Mouse (Mus musculus): Measurements from ENCODE around the gene Wdfy2. TPM values are rescaled to one million over a fixed set of nuclear protein-coding genes. Genes with fewer than 3 reads are reported as not detected.
A peak's percentile ranks its signal among the peaks of the same experiment; 100 is the strongest.

Wdfy2 gene
- polyA plus RNA-seq, 1 experiment from 2014 or later: 3.4 TPM

DNA sequence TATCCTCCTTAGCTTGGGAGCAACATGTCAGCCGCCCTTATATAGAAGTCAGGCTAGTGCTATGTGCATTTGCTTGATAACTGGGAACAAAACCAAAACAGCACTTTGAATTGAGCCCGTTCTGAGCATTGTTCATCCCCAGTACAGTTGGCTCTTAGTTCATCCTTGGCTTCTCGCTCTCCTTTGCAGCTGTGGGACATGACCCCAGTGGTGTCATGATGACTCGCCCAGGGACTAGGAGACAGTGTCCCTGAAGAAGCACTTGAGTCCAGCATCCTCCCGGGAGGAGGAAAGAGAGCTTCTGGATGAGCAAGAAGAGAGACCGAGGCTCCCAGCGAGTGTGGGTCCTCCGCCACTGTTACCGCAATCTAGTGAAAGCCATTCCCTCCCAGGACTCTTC is 118.6 kb downstream of the Wdfy2 start:
- no peak for ATAC-seq
- Histone ChIP-seq H3K36me3 (peaks cover 20% of the 10 kb centered on the region), H3K27ac (no peak overlapping the region), H3K4me2 (no peak overlapping the region), H3K4me1 (no peaks in the 10 kb centered on the region), H3K27me3 (replicated peaks) (no peaks in the 10 kb centered on the region), H3K9ac (no peak overlapping the region), H3K4me3 (no peak overlapping the region), H3K9me3 (replicated peaks) (no peaks in the 10 kb centered on the region)
- 74% methylated on average over 9 of the region's 9 CpGs for WGBS (ENCODE audit: insufficient replicate concordance)

DNA sequence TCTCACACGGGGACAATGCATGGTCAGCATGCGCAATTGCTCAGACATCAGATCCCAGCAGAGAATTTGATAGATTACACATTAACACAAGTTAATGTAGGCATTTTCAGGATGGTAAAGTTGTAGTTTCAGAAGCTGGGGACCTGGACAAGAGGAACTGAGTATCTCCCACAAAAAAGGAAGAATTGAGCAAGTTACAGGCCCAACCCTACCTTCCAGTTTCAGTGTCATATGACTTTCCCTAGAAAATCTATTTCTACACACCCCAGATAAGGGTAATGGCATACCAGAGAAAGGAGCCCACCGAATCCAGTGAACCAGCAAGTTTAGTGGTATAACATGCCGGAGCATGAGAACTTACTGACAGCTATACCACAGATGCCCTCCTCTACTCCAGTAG is 126.2 kb downstream of the Wdfy2 start:
- no peaks in the 10 kb centered on the region for H3K36me3 ChIP-seq
- H3K4me3 ChIP-seq: no peak overlapping the region
- H3K9ac ChIP-seq: no peak overlapping the region
- H3K4me2 ChIP-seq: no peak overlapping the region
- WGBS (ENCODE audit: insufficient replicate concordance): 74% methylated on average over 4 of the region's 4 CpGs
- no peaks in the 10 kb centered on the region for H3K27me3 ChIP-seq (replicated peaks)
- no peak overlapping the region for H3K27ac ChIP-seq
- no peak for ATAC-seq
- no peaks in the 10 kb centered on the region for H3K4me1 ChIP-seq
- H3K9me3 ChIP-seq (replicated peaks): no peaks in the 10 kb centered on the region

DNA sequence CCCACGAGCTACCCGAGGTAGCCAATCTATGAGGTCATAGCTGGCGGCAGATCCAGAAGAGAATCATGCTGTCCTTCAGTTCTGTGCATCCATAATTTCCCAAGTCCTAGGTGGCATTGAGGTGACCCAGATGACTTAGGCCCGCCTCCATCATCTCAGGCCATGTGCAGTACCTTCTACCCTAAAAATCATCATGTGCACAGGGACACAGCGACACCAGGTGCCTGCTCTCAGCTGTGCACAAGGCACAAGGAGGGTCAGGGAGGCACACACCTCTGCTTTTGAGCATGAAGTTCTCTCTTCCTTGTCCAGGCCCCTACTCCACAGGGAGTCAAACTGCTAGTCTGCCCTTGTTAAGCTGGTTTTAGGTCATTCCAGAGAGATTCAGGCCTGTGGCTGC is 127.9 kb downstream of the Wdfy2 start:
- Histone ChIP-seq H3K4me1 (no peaks in the 10 kb centered on the region), H3K27ac (no peak overlapping the region), H3K4me3 (no peak overlapping the region), H3K36me3 (no peaks in the 10 kb centered on the region), H3K9me3 (replicated peaks) (no peaks in the 10 kb centered on the region), H3K27me3 (replicated peaks) (no peaks in the 10 kb centered on the region), H3K9ac (no peak overlapping the region), H3K4me2 (peak overlapping the region; percentile 47; the same call in 1 of the 2 replicates)
- WGBS (ENCODE audit: insufficient replicate concordance): 79% methylated on average over 5 of the region's 5 CpGs
- no peak for ATAC-seq

DNA sequence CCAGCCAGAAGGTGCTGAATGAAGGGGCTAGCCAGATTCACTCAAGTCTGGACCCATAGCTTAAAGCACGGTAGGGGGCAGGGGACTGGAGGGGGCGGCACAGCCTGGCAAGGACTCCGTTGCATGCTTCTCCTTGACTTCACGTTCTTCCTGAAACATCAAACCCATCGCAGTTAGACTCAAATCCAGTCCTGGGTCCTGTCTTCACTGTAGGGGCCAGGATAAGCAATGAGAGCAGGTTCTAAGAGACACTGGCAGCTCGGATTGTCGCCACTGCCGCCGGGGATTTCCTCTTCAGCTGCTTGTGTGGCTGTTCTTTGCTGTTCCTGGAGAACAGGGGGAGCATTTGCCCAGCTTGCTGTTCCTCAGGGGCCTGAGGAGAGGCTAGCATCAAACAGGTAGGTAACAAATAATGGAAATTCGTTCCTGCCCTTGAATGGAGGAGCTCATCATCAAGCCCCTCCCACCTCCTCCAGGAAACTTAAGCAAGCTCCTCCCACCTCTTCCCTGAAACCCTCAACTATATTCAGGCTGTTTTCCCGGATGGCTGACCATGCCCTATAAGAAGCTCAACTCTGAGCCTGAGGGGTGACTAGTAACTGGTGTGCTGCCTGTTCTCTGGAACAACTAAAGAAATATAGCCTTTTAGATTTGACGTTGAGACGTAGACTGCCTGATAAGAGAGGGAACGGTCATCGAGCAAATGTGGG is 128.5 kb downstream of the Wdfy2 start:
- H3K4me1 ChIP-seq: no peaks in the 10 kb centered on the region
- H3K36me3 ChIP-seq: no peaks in the 10 kb centered on the region
- 26% methylated on average over 15 of the region's 15 CpGs for WGBS (ENCODE audit: insufficient replicate concordance)
- H3K27ac ChIP-seq: no peak overlapping the region
- peak overlapping the region; percentile 47 for H3K4me2 ChIP-seq
- peak overlapping the region; percentile 14 for H3K4me3 ChIP-seq
- H3K9ac ChIP-seq: no peak overlapping the region
- H3K9me3 ChIP-seq (replicated peaks): no peaks in the 10 kb centered on the region
- no peak for ATAC-seq
- no peaks in the 10 kb centered on the region for H3K27me3 ChIP-seq (replicated peaks)

DNA sequence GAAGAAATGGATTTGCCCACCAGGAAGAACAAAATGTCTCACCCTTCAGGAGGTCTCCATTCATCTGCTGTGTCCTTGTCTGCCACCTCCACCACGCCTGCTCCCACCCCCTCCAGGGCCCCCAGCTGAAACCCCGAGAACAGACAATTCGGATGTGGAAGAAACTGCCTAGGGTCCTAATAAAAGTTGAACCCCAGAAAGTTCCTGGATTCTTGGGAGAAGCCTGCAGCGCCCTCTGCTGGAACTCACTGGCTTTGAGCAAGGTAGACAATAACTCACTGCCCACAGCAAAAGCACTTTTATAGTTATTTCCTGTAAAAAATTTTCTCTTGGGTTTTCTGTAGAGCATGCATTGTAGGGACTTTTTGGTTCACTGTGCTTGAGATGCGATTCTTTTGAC is 137.6 kb downstream of the Wdfy2 start:
- ATAC-seq: no peak
- H3K4me1 ChIP-seq: no peaks in the 10 kb centered on the region
- WGBS (ENCODE audit: insufficient replicate concordance): 7% methylated on average over 5 of the region's 5 CpGs
- no peak overlapping the region for H3K9ac ChIP-seq
- H3K27me3 ChIP-seq (replicated peaks): peaks cover 4% of the 10 kb centered on the region; the same call in 1 of the 2 replicates
- H3K27ac ChIP-seq: no peak overlapping the region
- no peak overlapping the region for H3K4me3 ChIP-seq
- no peaks in the 10 kb centered on the region for H3K36me3 ChIP-seq
- no peaks in the 10 kb centered on the region for H3K9me3 ChIP-seq (replicated peaks)
- H3K4me2 ChIP-seq: no peak overlapping the region

DNA sequence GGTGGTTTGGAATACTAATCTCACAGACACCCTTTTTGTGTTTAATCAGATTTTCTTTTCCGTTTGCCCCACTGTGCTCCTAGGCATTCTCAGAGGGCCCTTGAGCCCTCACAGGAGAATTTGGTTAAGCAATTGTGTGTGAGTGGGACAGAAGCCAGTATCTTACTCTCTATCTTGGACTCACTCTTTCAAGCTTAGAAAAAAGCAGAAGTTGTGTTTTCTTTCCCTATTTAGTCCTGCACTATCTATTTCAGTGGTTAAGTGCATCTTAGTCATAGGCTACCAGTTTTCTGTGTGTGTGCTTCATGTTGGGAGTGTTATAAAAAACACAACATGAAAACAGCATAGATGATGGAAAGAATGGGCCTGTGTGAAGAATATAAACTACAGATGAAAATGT is 142.3 kb downstream of the Wdfy2 start:
- 29% methylated on average over 1 of the region's 1 CpGs for WGBS (ENCODE audit: insufficient replicate concordance)
- Histone ChIP-seq H3K9me3 (replicated peaks) (no peaks in the 10 kb centered on the region), H3K4me1 (no peaks in the 10 kb centered on the region), H3K36me3 (no peaks in the 10 kb centered on the region), H3K4me2 (no peak overlapping the region), H3K4me3 (no peak overlapping the region), H3K27ac (no peak overlapping the region), H3K27me3 (replicated peaks) (peaks cover 4% of the 10 kb centered on the region; the same call in 1 of the 2 replicates), H3K9ac (no peak overlapping the region)
- no peak for ATAC-seq

DNA sequence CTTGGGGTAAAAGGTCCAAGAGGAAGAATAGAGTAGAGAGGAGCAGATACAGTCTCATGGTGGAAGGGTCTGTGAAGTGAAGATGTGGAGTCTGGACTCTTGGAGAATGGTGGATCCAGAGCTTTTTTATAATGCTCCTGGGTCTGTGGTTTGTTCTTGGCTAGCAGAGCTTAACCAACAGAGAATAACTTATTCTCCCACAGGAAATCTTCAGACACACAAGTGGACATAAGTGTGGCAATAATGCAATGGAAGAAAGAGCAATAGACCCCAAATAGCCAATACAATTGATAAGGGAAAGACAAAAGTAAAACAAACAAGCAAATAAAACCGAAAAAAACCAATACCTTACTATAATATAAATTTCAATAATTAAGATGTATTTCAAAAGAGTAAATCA is 146.9 kb downstream of the Wdfy2 start, which contains the start of gene Defb48:
Defb48 (minus strand) TSS at position 101 of the 400 bp plus-strand sequence.
- Histone ChIP-seq H3K9me3 (replicated peaks) (no peaks in the 10 kb centered on the region), H3K9ac (no peak within 1 kb of the TSS), H3K36me3 (no peaks in the 10 kb centered on the region), H3K27ac (no peak within 1 kb of the TSS), H3K4me1 (no peaks in the 10 kb centered on the region), H3K4me2 (no peak within 1 kb of the TSS), H3K27me3 (replicated peaks) (no peaks in the 10 kb centered on the region), H3K4me3 (no peak within 1 kb of the TSS)
- WGBS (ENCODE audit: insufficient replicate concordance): 44% methylated on average over 1 of the region's 1 CpGs
- ATAC-seq: no peak

DNA sequence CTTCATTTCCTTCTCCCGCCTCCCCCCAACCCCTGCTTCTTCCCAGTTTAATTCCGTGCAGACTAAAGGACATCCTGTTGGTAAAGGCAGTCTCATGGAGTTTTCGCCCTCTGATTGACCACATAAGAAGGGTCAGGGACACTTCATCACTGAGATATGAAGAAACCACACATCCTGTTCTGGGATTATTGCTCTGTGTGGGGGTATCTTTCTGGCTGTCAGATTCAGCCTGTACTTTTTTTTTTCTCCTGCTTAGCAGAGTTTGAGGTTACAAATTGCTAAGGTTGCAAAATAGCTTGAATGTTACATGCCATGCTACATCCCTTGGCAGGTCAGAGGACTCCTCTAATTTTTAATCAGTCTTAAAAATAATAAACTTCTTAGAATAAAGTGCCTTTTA is 153.8 kb downstream of the Wdfy2 start:
- Histone ChIP-seq H3K4me3 (no peak overlapping the region), H3K9ac (no peak overlapping the region), H3K4me1 (no peaks in the 10 kb centered on the region; the same call in 1 of the 2 replicates), H3K27me3 (replicated peaks) (no peaks in the 10 kb centered on the region; the same call in 1 of the 2 replicates), H3K36me3 (no peaks in the 10 kb centered on the region), H3K9me3 (replicated peaks) (no peaks in the 10 kb centered on the region), H3K4me2 (no peak overlapping the region), H3K27ac (no peak overlapping the region)
- WGBS (ENCODE audit: insufficient replicate concordance): 24% methylated on average over 3 of the region's 3 CpGs
- no peak for ATAC-seq

DNA sequence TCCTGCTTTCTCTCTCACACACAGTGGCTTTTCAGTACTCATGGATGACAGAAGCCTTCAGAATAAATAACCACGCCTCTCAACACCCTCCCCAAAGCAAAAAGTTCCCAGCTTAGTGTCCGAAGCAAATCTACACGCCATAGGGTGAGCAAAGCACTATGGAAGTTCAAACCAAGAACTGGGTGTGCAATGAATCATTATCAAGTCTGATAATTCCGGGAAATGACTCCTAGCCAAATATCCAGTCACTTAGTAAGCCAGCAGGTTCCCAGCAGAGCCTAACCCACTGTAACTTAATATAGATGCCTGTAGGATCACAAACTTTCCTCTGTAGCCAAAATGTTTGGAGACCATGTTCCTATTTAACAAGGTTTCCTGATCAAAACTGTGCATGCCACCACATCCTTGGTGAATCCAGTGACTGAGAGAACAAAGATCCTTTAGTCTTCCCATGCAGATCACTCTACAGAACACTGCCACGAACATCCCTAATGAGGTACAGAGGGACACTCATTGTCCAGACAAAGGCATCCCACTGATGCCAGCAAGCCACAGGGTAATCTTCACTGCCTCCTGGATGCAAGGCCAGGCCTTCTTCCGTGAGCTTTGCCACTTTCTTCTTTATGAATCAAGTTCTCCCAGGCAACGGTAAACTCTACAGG is 154.5 kb downstream of the Wdfy2 start:
- 64% methylated on average over 7 of the region's 7 CpGs for WGBS (ENCODE audit: insufficient replicate concordance)
- H3K36me3 ChIP-seq: no peaks in the 10 kb centered on the region
- H3K4me1 ChIP-seq: no peaks in the 10 kb centered on the region; the same call in 1 of the 2 replicates
- H3K9me3 ChIP-seq (replicated peaks): no peaks in the 10 kb centered on the region
- H3K4me2 ChIP-seq: no peak overlapping the region
- no peak overlapping the region for H3K27ac ChIP-seq
- no peak overlapping the region for H3K4me3 ChIP-seq
- no peak for ATAC-seq
- H3K27me3 ChIP-seq (replicated peaks): no peaks in the 10 kb centered on the region; the same call in 1 of the 2 replicates
- no peak overlapping the region for H3K9ac ChIP-seq

DNA sequence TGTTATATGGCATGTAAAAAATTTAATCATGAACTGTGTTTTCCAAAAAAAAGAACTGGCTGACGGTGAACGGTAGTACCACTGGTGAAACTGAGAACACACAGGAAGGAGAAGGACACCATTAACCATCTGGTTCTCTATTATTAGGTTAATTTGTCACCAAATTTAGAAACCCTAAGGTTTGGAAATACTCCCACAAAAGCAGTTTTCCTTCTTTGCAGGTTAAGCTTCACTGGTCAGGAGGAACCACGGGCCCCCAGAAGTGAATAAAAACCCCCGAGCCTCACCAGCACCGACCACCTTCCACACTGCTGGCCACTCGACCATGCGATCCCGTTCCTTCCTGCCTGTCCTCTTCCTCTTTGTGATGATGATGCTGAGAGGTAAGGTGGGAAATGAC is 160.3 kb downstream of the Wdfy2 start, which contains the start of gene Defb47:
Defb47 (plus strand) TSS at position 301 of the 400 bp plus-strand sequence.
- no peak for ATAC-seq
- Histone ChIP-seq H3K4me3 (no peak within 1 kb of the TSS), H3K9ac (no peak within 1 kb of the TSS), H3K27ac (no peak within 1 kb of the TSS), H3K4me2 (no peak within 1 kb of the TSS), H3K36me3 (no peaks in the 10 kb centered on the region), H3K27me3 (replicated peaks) (no peaks in the 10 kb centered on the region; the same call in 1 of the 2 replicates), H3K4me1 (no peaks in the 10 kb centered on the region), H3K9me3 (replicated peaks) (no peaks in the 10 kb centered on the region)
- WGBS (ENCODE audit: insufficient replicate concordance): 65% methylated on average over 8 of the region's 8 CpGs

DNA sequence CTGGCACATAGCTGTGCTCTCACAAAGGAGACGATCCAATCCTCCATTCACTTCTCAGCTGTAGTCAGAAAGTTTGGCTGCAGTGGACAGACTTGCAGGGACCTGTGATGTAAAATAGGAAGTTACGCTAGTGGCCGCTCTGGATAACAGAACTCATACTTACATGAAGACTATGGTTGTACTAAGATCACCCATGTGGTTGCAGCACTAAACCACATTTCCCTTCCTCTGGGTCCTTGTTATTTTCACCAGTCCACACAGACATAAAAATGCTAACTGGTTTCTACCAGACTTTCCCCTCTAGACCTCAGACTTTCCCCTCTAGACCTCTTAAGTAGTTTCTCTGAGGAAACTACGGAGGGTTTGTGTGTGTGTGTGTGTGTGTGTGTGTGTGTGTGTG is 161.5 kb downstream of the Wdfy2 start:
- Histone ChIP-seq H3K27me3 (replicated peaks) (no peaks in the 10 kb centered on the region; the same call in 1 of the 2 replicates), H3K27ac (no peak overlapping the region), H3K36me3 (no peaks in the 10 kb centered on the region), H3K4me2 (no peak overlapping the region), H3K9ac (no peak overlapping the region), H3K4me3 (no peak overlapping the region), H3K4me1 (no peaks in the 10 kb centered on the region), H3K9me3 (replicated peaks) (no peaks in the 10 kb centered on the region)
- no peak for ATAC-seq
- WGBS (ENCODE audit: insufficient replicate concordance): 37% methylated on average over 4 of the region's 4 CpGs

DNA sequence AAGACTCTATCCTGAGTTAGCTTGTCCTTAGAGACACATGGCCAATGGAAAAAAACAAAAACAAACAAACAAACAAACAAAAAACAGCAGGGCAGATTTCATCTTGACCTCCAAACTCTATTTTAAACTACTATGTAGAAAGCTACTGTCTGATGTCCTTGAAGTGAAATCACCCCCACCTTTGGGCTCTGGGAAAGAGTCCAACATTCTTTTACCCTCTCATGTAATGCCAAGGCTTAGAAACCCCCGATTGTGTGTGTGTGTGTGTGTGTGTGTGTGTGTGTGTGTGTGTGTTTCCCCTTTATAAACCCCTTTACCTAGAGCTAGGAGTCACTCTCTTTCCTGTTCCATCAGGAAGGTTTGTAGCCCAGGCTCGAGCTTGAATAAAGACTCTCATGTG is 165.1 kb downstream of the Wdfy2 start:
- H3K4me2 ChIP-seq: no peak overlapping the region
- 46% methylated on average over 2 of the region's 2 CpGs for WGBS (ENCODE audit: insufficient replicate concordance)
- H3K4me1 ChIP-seq: no peaks in the 10 kb centered on the region
- H3K9ac ChIP-seq: no peak overlapping the region
- H3K27me3 ChIP-seq (replicated peaks): no peaks in the 10 kb centered on the region
- H3K36me3 ChIP-seq: no peaks in the 10 kb centered on the region
- no peaks in the 10 kb centered on the region for H3K9me3 ChIP-seq (replicated peaks)
- no peak overlapping the region for H3K27ac ChIP-seq
- ATAC-seq: no peak
- H3K4me3 ChIP-seq: no peak overlapping the region

All from liver, embryonic 12.5 days (tissue).